Mouse (Mus musculus): ENCODE measurements around the gene Igf2bp1. TPM values are rescaled to one million over a fixed set of nuclear protein-coding genes. Genes with fewer than 3 reads are reported as not detected.

Gene Igf2bp1
- total RNA-seq, 2 experiments from 2014 or later = 0.08 to 0.17 TPM

DNA sequence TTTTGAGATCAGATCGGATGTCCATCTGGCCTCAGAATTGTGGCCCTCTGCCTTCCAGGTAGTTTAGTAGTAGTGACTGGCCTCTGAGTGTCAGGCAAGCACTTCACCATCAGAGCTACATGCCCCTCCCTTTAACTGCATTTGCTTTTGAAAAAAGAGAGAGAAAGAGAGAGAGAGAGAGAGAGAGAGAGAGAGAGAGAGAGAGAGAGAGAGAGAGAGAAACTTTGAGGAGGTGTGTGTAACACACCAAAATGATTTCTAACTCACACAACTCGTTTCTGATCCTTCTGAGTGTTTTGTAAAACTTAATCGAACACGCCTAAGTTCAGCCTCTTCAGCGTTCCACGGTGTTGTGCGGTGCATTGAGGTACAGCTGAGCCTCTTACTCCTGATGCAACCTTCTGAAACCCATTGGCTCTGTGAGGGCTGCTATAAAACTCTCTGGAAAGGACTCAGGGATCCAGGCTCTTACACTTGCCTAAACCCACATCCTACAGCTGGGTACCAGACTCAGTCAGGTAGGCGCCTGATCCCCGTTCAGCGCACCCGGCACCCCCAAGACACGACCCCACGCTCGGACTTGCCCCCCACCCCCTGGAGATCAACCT is 91.7 kb downstream of the Igf2bp1 start:
- intact Hi-C loops (cut with DNase I) = no loop called here
- no peak for DNase-seq

DNA sequence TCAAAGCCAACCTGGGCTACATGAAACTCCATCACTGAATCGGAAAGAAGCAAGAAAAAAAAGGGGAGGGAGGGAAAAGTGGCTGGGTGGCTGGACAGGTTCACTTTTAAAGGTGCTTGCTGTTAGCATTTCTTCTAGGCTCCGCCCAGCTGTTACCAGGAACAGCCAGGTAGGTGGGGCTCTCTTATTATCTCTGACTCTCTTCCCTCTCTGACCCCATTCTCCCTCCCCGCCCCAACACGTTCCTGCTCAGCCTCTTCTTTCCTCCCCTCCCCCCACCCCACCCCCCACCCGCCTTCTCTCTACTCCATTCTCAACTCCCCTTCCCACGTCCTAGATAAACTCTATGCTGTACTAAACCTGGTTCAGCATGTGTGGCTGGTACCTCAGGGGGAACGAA is 94.2 kb downstream of the Igf2bp1 start:
- intact Hi-C loops (cut with DNase I) = no loop called here

GRCm38 (mm10) chr11:95907805-95908524 is 97.8 kb downstream of the Igf2bp1 start:
- DNase-seq = no peak
- intact Hi-C loops (cut with DNase I) = no loop called here

More for the DNA sequence above, 94.2 kb downstream of the Igf2bp1 start:
- DNase-seq = no peak

Small RNA genes lying within 50 kb of the gene (microRNA-seq; reads per million reads assigned to microRNA genes)
- gene Mir3063 (ENCODE audit: borderline number of aligned reads in 2 of 2) = 0 reads per million in 2 experiments

Other genes starting within 250 kb of the Igf2bp1 start
- 100 to 1,000 TPM; 174 to 180 TPM for gene Phospho1, start 181.4 kb downstream of the Igf2bp1 start, total RNA-seq (2021)
- gene Gngt2, start 168.7 kb downstream of the Igf2bp1 start, total RNA-seq (2021) = 10 to 100 TPM; 15.3 to 23.5 TPM
- gene Abi3, start 163.5 kb downstream of the Igf2bp1 start, total RNA-seq (2021) = 10 to 100 TPM in 1 of 2 experiments, 1 to 10 TPM in 1; 9.3 to 13.7 TPM
- not detected for gene B4galnt2, start 91.0 kb downstream of the Igf2bp1 start, total RNA-seq (2021)
- gene Gip, start 18.6 kb upstream of the Igf2bp1 start, total RNA-seq (2021) = not detected
- 10 to 100 TPM; 44.1 to 46.2 TPM for gene Snf8, start 28.9 kb upstream of the Igf2bp1 start, total RNA-seq (2021)
- 10 to 100 TPM; 30.7 to 32.1 TPM for gene Ube2z, start 59.4 kb upstream of the Igf2bp1 start, total RNA-seq (2021)
- 1,000 to 10,000 TPM; 3,285 to 3,604 TPM for gene Atp5g1, start 69.7 kb upstream of the Igf2bp1 start, total RNA-seq (2021)
- not detected for gene Calcoco2, start 106.0 kb upstream of the Igf2bp1 start, total RNA-seq (2021)
- not detected for gene Ttll6, start 127.8 kb upstream of the Igf2bp1 start, total RNA-seq (2021)
- gene Hoxb13, start 188.4 kb upstream of the Igf2bp1 start, total RNA-seq (2021) = not detected